Comparison of ENCODE assay signal across 27 mouse cellular contexts in genomic region chr13:57291737-57292490, GRCm38 (mm10).
DNase-seq lines count a peak whose midpoint lies in the region; ATAC-seq and TF ChIP-seq lines count a peak whose summit lies in the region.
"Had no signal": no experiment of that assay in that cellular context is flagged by ENCODE, and none has a peak within 500 bp of the region (broad histone marks: within the 10 kb centered on the region; RNA-seq: fewer than 3 reads in every experiment).

No protein-coding gene starts in this region.

- H3K4me2 ChIP-seq in forebrain, embryonic 14.5 days (ENCODE audit: low read length): no peak overlapping the region
- no peak overlapping the region for H3K4me2 ChIP-seq in forebrain, embryonic 12.5 days
- H3K4me2 ChIP-seq: embryonic facial prominence, embryonic 12.5 days; forebrain, embryonic 13.5 days; heart, embryonic 13.5 days; limb, embryonic 12.5 days; liver, embryonic 15.5 days; lung, embryonic 14.5 days; midbrain, embryonic 15.5 days; stomach, embryonic 15.5 days had no signal

- H3K9me3 ChIP-seq in forebrain, embryonic 14.5 days (replicated peaks; ENCODE audit: control insufficient read depth, low read length): no peaks in the 10 kb centered on the region
- H3K9me3 ChIP-seq in forebrain, embryonic 12.5 days: no peaks in the 10 kb centered on the region
- H3K9me3 ChIP-seq: embryonic facial prominence, embryonic 12.5 days; forebrain, embryonic 13.5 days; heart, embryonic 13.5 days; limb, embryonic 12.5 days; liver, embryonic 15.5 days; midbrain, embryonic 15.5 days; stomach, embryonic 15.5 days had no signal

- peak; percentile 61 for DNase-seq in forebrain, embryonic 14.5 days (ENCODE audit: low spot score)
- DNase-seq in layer of hippocampus, postnatal 14 days (ENCODE audit: low spot score in 2 of 2): peak; percentile 13 to 45
- DNase-seq in layer of hippocampus, adult 9-10 months (ENCODE audit: low spot score): no peak
- peak; percentile 60 for DNase-seq in brain, embryonic 14.5 days (ENCODE audit: low read depth)
- DNase-seq in retina, postnatal 7 days (ENCODE audit: low read depth, low spot score): peak; percentile 41
- DNase-seq: adrenal gland, postnatal 25 days; B cell, adult 2 months; cerebellum, adult 9-11 months; gastrocnemius, postnatal 25 days; heart, adult 2 months; heart, postnatal 10 days; kidney, adult 8-10 months; kidney, postnatal 4 days; lung, embryonic 14.5 days; lung, postnatal 14 days; right cerebral cortex, postnatal 14 days had no signal

- H3K9ac ChIP-seq in forebrain, embryonic 14.5 days (ENCODE audit: low read length): no peak overlapping the region
- no peak overlapping the region for H3K9ac ChIP-seq in forebrain, embryonic 12.5 days
- H3K9ac ChIP-seq: embryonic facial prominence, embryonic 12.5 days; forebrain, embryonic 13.5 days; heart, embryonic 13.5 days; limb, embryonic 12.5 days; liver, embryonic 15.5 days; lung, embryonic 14.5 days; midbrain, embryonic 15.5 days; stomach, embryonic 15.5 days had no signal

- TF ChIP-seq POLR2A in brain, embryonic 14.5 days (IDR thresholded peaks at IDR 0.05; ENCODE audit: borderline replicate concordance, extremely low read depth, insufficient read depth, insufficient read length, poor library complexity, severe bottlenecking): no peak

- 54% methylated on average over 9 of the region's 9 CpGs for WGBS in forebrain, embryonic 14.5 days
- 79% methylated on average over 9 of the region's 9 CpGs for WGBS in forebrain, embryonic 12.5 days

- no peak for TF ChIP-seq CTCF in brain, embryonic 14.5 days (IDR thresholded peaks at IDR 0.05; ENCODE audit: borderline replicate concordance, extremely low read depth, insufficient read depth, insufficient read length)

- no peak overlapping the region for H3K27ac ChIP-seq in forebrain, embryonic 14.5 days (ENCODE audit: low read depth, low read length)
- no peak overlapping the region for H3K27ac ChIP-seq in forebrain, embryonic 12.5 days
- H3K27ac ChIP-seq: embryonic facial prominence, embryonic 12.5 days; forebrain, embryonic 13.5 days; heart, adult 2 months; heart, embryonic 13.5 days; kidney, postnatal 0 days; limb, embryonic 12.5 days; liver, embryonic 15.5 days; midbrain, embryonic 15.5 days; stomach, embryonic 15.5 days had no signal

- H3K4me3 ChIP-seq in forebrain, embryonic 14.5 days (ENCODE audit: low read depth, low read length): no peak overlapping the region
- no peak overlapping the region for H3K4me3 ChIP-seq in forebrain, embryonic 12.5 days (replicated peaks)
- H3K4me3 ChIP-seq: embryonic facial prominence, embryonic 12.5 days; erythroblast, embryonic 14.5 days; forebrain, embryonic 13.5 days; heart, adult 2 months; heart, embryonic 13.5 days; limb, embryonic 12.5 days; liver, embryonic 15.5 days; midbrain, embryonic 15.5 days; stomach, embryonic 15.5 days had no signal

- no peaks in the 10 kb centered on the region for H3K36me3 ChIP-seq in forebrain, embryonic 14.5 days (ENCODE audit: control insufficient read depth, insufficient read depth, low read length)
- H3K36me3 ChIP-seq in forebrain, embryonic 12.5 days (replicated peaks): no peaks in the 10 kb centered on the region
- H3K36me3 ChIP-seq: embryonic facial prominence, embryonic 12.5 days; heart, embryonic 13.5 days; limb, embryonic 12.5 days; liver, embryonic 15.5 days; midbrain, embryonic 15.5 days; stomach, embryonic 15.5 days had no signal

- no peak for ATAC-seq in forebrain, embryonic 14.5 days
- no peak for ATAC-seq in forebrain, embryonic 12.5 days (ENCODE audit: low FRiP score)
- ATAC-seq: forebrain, embryonic 13.5 days; intestine, embryonic 16.5 days; midbrain, embryonic 15.5 days had no signal

- H3K27me3 ChIP-seq in forebrain, embryonic 14.5 days (replicated peaks; ENCODE audit: control insufficient read depth, insufficient read depth, low read length): no peaks in the 10 kb centered on the region
- H3K27me3 ChIP-seq in forebrain, embryonic 12.5 days: no peaks in the 10 kb centered on the region
- H3K27me3 ChIP-seq: embryonic facial prominence, embryonic 12.5 days; forebrain, embryonic 13.5 days; heart, embryonic 13.5 days; liver, embryonic 15.5 days; midbrain, embryonic 15.5 days; stomach, embryonic 15.5 days had no signal

- no peaks in the 10 kb centered on the region for H3K4me1 ChIP-seq in forebrain, embryonic 14.5 days (ENCODE audit: control insufficient read depth, insufficient read depth, low read length)
- no peaks in the 10 kb centered on the region for H3K4me1 ChIP-seq in forebrain, embryonic 12.5 days
- H3K4me1 ChIP-seq: embryonic facial prominence, embryonic 12.5 days; forebrain, embryonic 13.5 days; heart, embryonic 13.5 days; limb, embryonic 12.5 days; liver, embryonic 15.5 days; midbrain, embryonic 15.5 days; stomach, embryonic 15.5 days had no signal
